Mouse (Mus musculus) liver, postnatal 0 days (tissue): ENCODE data around the gene Ktn1. TPM values are rescaled to one million over a fixed set of nuclear protein-coding genes. Genes with fewer than 3 reads are reported as not detected.

Experiments used
- ATAC-seq: fragments of 200-750 bp; cut with Nextera tagmentation; 2 replicates; pipeline ENCODE4 v1.8.0; 2017; ENCODE audit warnings: mild to moderate bottlenecking, moderate library complexity
- DNase-seq: peaks from one replicate; pipeline ENCODE4 v3.0.0-alpha.2; 2016
- H3K27ac ChIP-seq: fragments of 300-500 bp; sonication (generic); 2 replicates; pipeline ENCODE4 v1.5.1; 2014; ENCODE audit warnings: antibody characterized with exemption, moderate library complexity, mild to moderate bottlenecking, low read depth
- H3K27me3 ChIP-seq: fragments of 300-500 bp; sonication (generic); 2 replicates; pipeline ENCODE4 v1.6.1; 2014; ENCODE audit warnings: low read length, control low read depth, mixed read lengths; ENCODE audit not compliant: insufficient read depth
- H3K36me3 ChIP-seq: fragments of 300-500 bp; sonication (generic); replicated peaks from 2 replicates; pipeline ENCODE4 v1.6.1; 2014; ENCODE audit warnings: mild to moderate bottlenecking, control low read depth, low read length, moderate library complexity, mixed read lengths; ENCODE audit not compliant: insufficient read depth
- H3K4me1 ChIP-seq: fragments of 300-500 bp; sonication (generic); 2 replicates; pipeline ENCODE4 v1.6.1; 2014; ENCODE audit warnings: antibody characterized with exemption, mild to moderate bottlenecking, control low read depth; ENCODE audit not compliant: insufficient read depth
- H3K4me2 ChIP-seq: fragments of 300-500 bp; sonication (generic); 2 replicates; pipeline ENCODE4 v1.6.1; 2014; ENCODE audit warnings: low read depth, mild to moderate bottlenecking, low read length, moderate library complexity, mixed read lengths
- H3K4me3 ChIP-seq: fragments of 300-500 bp; sonication (generic); 2 replicates; pipeline ENCODE4 v1.5.1; 2014; ENCODE audit warnings: low read depth, low read length
- H3K9ac ChIP-seq: fragments of 300-500 bp; sonication (generic); replicated peaks from 2 replicates; pipeline ENCODE4 v1.6.1; 2014; ENCODE audit warnings: mild to moderate bottlenecking, moderate library complexity
- H3K9me3 ChIP-seq: fragments of 300-500 bp; sonication (generic); 2 replicates; pipeline ENCODE4 v1.6.1; 2016; ENCODE audit warnings: mild to moderate bottlenecking, control low read depth, low read length, mixed read lengths
- CTCF ChIP-seq: sonication (generic); IDR thresholded peaks from 2 replicates; pipeline ENCODE4 v1.5.1; 2016; ENCODE audit warnings: antibody characterized with exemption, low read depth
- EP300 ChIP-seq: IDR thresholded peaks from 2 replicates; pipeline ENCODE4 v1.6.1; 2016; ENCODE audit warnings: antibody characterized with exemption, low read depth, mild to moderate bottlenecking
- WGBS: fragments of 180-500 bp; shearing (Covaris S2); extraction: QIAGEN DNeasy Blood & Tissue Kit; methylation state at CpG from one replicate; pipeline ENCODE4 v1.1.7; 2014; ENCODE audit not compliant: insufficient replicate concordance; 5-methylcytosine and 5-hydroxymethylcytosine counted together
- polyA plus RNA-seq: library from polyadenylated mRNA; unstranded; fragments of >200 nt; fragmentation: Nextera tagmentation; extraction: Ambion mirVana; gene quantifications from 2 replicates; pipeline ENCODE4 v1.2.1, GENCODE M21; 2015

Ktn1 gene
- polyA plus RNA-seq, 1 experiment from 2014 or later = 16.7 TPM

GRCm38 (mm10) chr14:47651272-47651671, 3.0 kb downstream of the Ktn1 start:
- WGBS = 81% methylated on average over 4 of the region's 4 CpGs
- DNase-seq (no peak), ATAC-seq (no peak)
- Histone ChIP-seq H3K9me3 (no peaks in the 10 kb centered on the region), H3K4me1 (peaks cover 15% of the 10 kb centered on the region; the same call in 1 of the 2 replicates), H3K36me3 (no peaks in the 10 kb centered on the region), H3K9ac (no peak overlapping the region), H3K27me3 (no peaks in the 10 kb centered on the region), H3K27ac (no peak overlapping the region), H3K4me3 (no peak overlapping the region), H3K4me2 (no peak overlapping the region)
- no peak for TF ChIP-seq CTCF
- no peak for TF ChIP-seq EP300

GRCm38 (mm10) chr14:47655444-47655843, 7.2 kb downstream of the Ktn1 start:
- peaks cover 13% of the 10 kb centered on the region; the same call in 1 of the 2 replicates for H3K4me1 ChIP-seq
- H3K36me3 ChIP-seq = no peaks in the 10 kb centered on the region
- 42% methylated on average over 2 of the region's 2 CpGs for WGBS
- ATAC-seq (no peak), DNase-seq (no peak)
- no peaks in the 10 kb centered on the region for H3K27me3 ChIP-seq
- H3K4me3 ChIP-seq = no peak overlapping the region
- no peaks in the 10 kb centered on the region for H3K9me3 ChIP-seq
- H3K4me2 ChIP-seq = no peak overlapping the region
- no peak for TF ChIP-seq CTCF
- no peak for TF ChIP-seq EP300
- no peak overlapping the region for H3K9ac ChIP-seq
- H3K27ac ChIP-seq = no peak overlapping the region

GRCm38 (mm10) chr14:47663844-47664469, 15.7 kb downstream of the Ktn1 start:
- Histone ChIP-seq H3K9me3 (no peaks in the 10 kb centered on the region), H3K4me2 (no peak overlapping the region), H3K4me1 (no peaks in the 10 kb centered on the region), H3K27ac (no peak overlapping the region), H3K27me3 (no peaks in the 10 kb centered on the region), H3K4me3 (no peak overlapping the region), H3K9ac (no peak overlapping the region), H3K36me3 (peaks cover 2% of the 10 kb centered on the region; the same call in 1 of the 2 replicates)
- no peak for DNase-seq
- WGBS = 74% methylated on average over 11 of the region's 11 CpGs
- no peak for ATAC-seq
- TF ChIP-seq CTCF (no peak), EP300 (no peak)

- TF ChIP-seq CTCF = no peak
- no peak for TF ChIP-seq EP300
- ATAC-seq = peak; percentile 63
- H3K27ac ChIP-seq = no peak overlapping the region
- H3K36me3 ChIP-seq = peaks cover 6% of the 10 kb centered on the region; the same call in 1 of the 2 replicates
- no peaks in the 10 kb centered on the region for H3K4me1 ChIP-seq
- no peak overlapping the region for H3K9ac ChIP-seq
- no peaks in the 10 kb centered on the region for H3K27me3 ChIP-seq
- no peaks in the 10 kb centered on the region for H3K9me3 ChIP-seq
- no peak for DNase-seq
- H3K4me2 ChIP-seq = no peak overlapping the region
- no peak overlapping the region for H3K4me3 ChIP-seq
Measured at GRCm38 (mm10) chr14:47664470-47664864, 16.2 kb downstream of the Ktn1 start.

- H3K4me3 ChIP-seq = no peak overlapping the region
- H3K27ac ChIP-seq = no peak overlapping the region
- H3K36me3 ChIP-seq = peaks cover 8% of the 10 kb centered on the region
- no peak overlapping the region for H3K9ac ChIP-seq
- ATAC-seq (peak; percentile 38; the same call in 1 of the 2 replicates), DNase-seq (no peak)
- no peaks in the 10 kb centered on the region for H3K4me1 ChIP-seq
- H3K9me3 ChIP-seq = no peaks in the 10 kb centered on the region
- WGBS = 65% methylated on average over 5 of the region's 5 CpGs
- no peak overlapping the region for H3K4me2 ChIP-seq
- TF ChIP-seq EP300 (no peak), CTCF (no peak)
- no peaks in the 10 kb centered on the region for H3K27me3 ChIP-seq
Measured at GRCm38 (mm10) chr14:47665061-47665778, 17.0 kb downstream of the Ktn1 start.

- Histone ChIP-seq H3K27ac (no peak overlapping the region), H3K36me3 (peaks cover 12% of the 10 kb centered on the region), H3K9me3 (no peaks in the 10 kb centered on the region), H3K9ac (no peak overlapping the region), H3K27me3 (no peaks in the 10 kb centered on the region), H3K4me3 (no peak overlapping the region), H3K4me1 (no peaks in the 10 kb centered on the region), H3K4me2 (no peak overlapping the region)
- no peak for ATAC-seq
- no peak for DNase-seq
- TF ChIP-seq CTCF (no peak), EP300 (no peak)
Measured at GRCm38 (mm10) chr14:47668096-47668495, 19.8 kb downstream of the Ktn1 start.
